Mouse (Mus musculus): Measurements from ENCODE around the gene Mrps23. TPM values are rescaled to one million over a fixed set of nuclear protein-coding genes. Genes with fewer than 3 reads are reported as not detected.
"Not testable (repeated sequence)": the region's sequence is repeated elsewhere in the genome, so short reads cannot be mapped to it uniquely, and the experiment has no call there.

Mrps23 gene
- polyA plus RNA-seq, 1 experiment from 2014 or later, result 62.4 TPM

DNA sequence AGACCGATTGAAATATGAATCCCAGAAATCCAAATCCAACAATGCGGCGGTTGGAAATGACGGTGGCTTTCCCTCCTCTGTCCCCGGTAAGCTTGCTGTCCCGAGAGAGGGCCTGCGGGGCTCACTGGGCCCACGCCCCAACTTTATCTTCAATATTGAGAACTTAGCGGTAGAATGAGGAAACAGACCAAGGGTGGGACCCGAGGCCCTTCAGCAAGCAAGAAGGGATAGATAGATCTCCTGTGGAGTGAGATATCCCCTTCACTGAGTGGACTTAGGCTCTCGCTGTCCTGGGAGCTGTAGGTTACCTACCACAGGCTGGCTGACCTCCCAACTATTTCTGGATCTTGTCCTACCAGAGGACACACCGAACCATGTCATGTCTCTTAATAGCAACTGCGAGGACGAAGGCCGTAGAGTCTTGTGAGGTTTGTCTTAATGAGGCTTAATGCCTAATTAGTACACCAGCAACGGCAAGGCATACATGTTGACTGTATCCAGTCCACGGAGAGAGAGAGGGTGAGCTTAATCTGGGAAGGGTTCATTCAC lies 19.5 kb upstream of the Mrps23 start:
- H3K9ac ChIP-seq, result no peak overlapping the region
- ATAC-seq (replicated peaks), result no peak
- H3K4me2 ChIP-seq, result no peak overlapping the region
- H3K36me3 ChIP-seq (replicated peaks), result peaks cover 11% of the 10 kb centered on the region; the same call in 1 of the 2 replicates
- no peak overlapping the region for H3K27ac ChIP-seq
- WGBS, result 81% methylated on average over 17 of the region's 17 CpGs
- no peaks in the 10 kb centered on the region for H3K9me3 ChIP-seq
- H3K27me3 ChIP-seq (replicated peaks), result no peaks in the 10 kb centered on the region
- H3K4me1 ChIP-seq, result peaks cover 40% of the 10 kb centered on the region
- H3K4me3 ChIP-seq, result no peak overlapping the region

DNA sequence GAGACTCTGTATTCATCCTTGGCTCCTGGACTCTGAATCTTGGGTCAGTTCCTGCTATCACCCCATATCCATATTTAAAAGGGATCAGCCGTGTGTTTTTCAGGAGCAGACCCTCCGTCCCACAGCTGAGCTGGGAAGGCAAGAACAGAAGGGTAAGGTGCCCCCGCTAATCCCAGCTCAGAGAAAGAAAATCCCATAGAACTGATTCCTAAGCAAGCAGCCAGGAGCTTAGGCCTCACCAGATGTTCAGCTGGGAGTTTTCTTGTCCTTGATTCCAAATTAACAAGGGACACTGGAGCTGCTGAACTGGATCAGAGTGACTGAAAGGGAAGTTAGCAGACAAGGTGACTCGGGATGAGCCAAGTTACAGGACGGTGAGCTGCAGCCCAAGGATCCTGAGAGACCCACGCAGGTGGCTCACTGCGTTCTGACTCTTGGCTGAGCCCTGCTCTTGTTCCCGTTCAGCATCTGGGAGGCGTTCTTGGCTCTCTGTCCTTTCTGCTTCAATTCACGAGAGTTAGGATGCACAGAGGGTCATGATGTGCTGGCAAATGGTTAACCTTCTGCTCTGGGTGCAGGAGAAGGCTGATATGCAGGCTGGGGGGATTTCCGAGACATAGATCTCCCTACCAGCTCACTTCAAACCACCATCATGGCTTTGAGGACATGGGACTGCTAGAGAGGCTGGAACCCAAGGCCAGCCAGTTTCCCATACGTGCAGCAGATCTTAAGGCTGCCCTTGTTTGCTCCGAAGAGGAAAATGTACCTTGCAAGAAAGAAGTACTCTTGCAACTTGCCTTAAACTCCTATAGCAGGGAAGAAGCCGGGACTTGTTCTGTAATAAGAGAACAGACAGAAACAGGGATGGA lies 17.9 kb upstream of the Mrps23 start:
- no peaks in the 10 kb centered on the region; the same call in 1 of the 2 replicates for H3K27me3 ChIP-seq (replicated peaks)
- no peaks in the 10 kb centered on the region for H3K9me3 ChIP-seq
- peaks cover 11% of the 10 kb centered on the region; the same call in 1 of the 2 replicates for H3K36me3 ChIP-seq (replicated peaks)
- H3K9ac ChIP-seq, result no peak overlapping the region
- H3K4me2 ChIP-seq, result no peak overlapping the region
- H3K4me1 ChIP-seq, result peaks cover 24% of the 10 kb centered on the region
- no peak for ATAC-seq (replicated peaks)
- 0 out of 2 replicates have a peak overlapping the region, but pooled peaks have one; percentile 8 for H3K27ac ChIP-seq
- 45% methylated on average over 14 of the region's 14 CpGs for WGBS
- H3K4me3 ChIP-seq, result no peak overlapping the region

DNA sequence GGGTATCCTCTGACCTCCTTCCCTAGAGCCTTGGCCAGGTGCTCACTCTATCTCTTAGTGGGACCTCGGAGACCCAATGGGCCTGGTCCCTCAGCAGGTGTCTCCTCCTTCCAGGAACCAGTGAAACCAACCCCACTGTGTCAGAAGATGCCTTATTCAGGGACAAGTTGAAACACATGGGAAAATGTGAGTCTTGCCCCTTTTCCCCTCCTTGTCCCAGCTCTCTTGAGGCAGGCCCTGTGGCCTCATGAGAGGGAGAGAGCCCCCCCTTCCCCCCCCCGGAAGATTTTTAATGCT lies 17.3 kb upstream of the Mrps23 start:
- no peak for ATAC-seq (replicated peaks)
- no peak overlapping the region; the same call in 1 of the 2 replicates for H3K27ac ChIP-seq
- peak overlapping the region; percentile 44; the same call in 1 of the 2 replicates for H3K4me2 ChIP-seq
- peaks cover 5% of the 10 kb centered on the region for H3K27me3 ChIP-seq (replicated peaks)
- H3K4me3 ChIP-seq, result no peak overlapping the region
- no peaks in the 10 kb centered on the region for H3K9me3 ChIP-seq
- peaks cover 21% of the 10 kb centered on the region for H3K4me1 ChIP-seq
- 0 out of 2 replicates have a peak overlapping the region, but pooled peaks have one; percentile 32 for H3K9ac ChIP-seq
- peaks cover 11% of the 10 kb centered on the region; the same call in 1 of the 2 replicates for H3K36me3 ChIP-seq (replicated peaks)
- WGBS, result 33% methylated on average over 2 of the region's 2 CpGs

DNA sequence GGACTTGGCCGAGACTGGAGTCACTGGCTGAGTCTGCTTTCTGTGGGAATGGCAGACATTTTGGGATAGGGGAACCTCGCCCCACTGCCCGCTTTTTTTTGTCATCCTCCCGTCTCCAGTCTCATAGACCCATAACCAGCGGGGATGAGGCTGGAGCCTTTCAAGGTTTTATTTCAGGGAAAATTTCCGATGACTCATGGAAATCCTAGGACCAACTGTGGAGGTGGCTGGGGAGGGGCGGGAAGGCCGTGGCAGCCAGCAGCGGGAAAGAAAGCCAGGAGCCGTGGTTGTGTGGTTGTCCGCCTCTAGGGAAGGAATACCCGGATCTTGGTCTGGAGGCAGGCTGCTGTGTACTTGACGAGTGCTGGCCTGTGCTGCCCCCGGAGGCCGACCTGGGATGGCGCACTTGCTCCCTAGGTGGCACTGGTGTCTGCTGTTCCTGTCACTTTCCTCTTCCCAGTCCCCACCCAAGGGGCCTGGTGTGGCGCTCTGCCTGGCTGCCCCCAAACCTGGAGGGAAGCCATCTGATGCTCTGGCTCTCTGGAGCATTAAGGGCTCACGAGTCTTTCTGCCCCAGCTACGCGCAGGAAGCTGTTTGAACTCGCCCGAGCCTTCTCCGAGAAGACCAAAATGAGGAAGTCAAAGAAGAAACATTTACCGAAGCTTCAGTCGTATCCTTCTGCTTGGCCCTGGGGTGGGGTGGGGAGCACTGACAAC lies 16.6 kb upstream of the Mrps23 start:
- Histone ChIP-seq H3K9ac (peak overlapping the region; percentile 32), H3K36me3 (replicated peaks) (peaks cover 11% of the 10 kb centered on the region; the same call in 1 of the 2 replicates), H3K4me2 (peak overlapping the region; percentile 44), H3K9me3 (no peaks in the 10 kb centered on the region), H3K27me3 (replicated peaks) (peaks cover 12% of the 10 kb centered on the region), H3K4me1 (peaks cover 21% of the 10 kb centered on the region), H3K27ac (peak overlapping the region; percentile 78), H3K4me3 (peak overlapping the region; percentile 16; the same call in 1 of the 2 replicates)
- peak; percentile 92 for ATAC-seq (replicated peaks)
- WGBS, result 9% methylated on average over 25 of the region's 25 CpGs

DNA sequence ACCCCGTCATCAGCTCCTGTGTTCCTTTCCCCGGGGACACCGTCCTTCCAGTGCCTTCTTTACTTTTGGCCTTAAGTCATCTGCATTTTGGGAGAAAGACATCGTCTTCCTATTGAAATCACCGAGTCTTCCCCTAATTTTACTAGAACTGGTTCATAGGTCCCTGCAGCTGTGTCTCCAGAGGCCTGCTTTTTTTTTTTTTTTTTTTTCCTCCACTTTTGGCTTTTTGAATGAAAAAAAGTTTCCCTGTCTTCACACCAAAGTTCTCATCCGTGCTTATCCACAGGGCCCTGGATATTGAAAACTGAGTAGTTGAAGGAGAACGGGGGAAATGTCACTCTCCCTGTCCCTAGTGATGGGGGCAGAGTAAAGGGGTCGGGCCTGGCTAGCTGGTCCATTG lies 16.0 kb upstream of the Mrps23 start:
- no peak overlapping the region for H3K27ac ChIP-seq
- no peak overlapping the region for H3K4me2 ChIP-seq
- 54% methylated on average over 8 of the region's 8 CpGs for WGBS
- H3K4me1 ChIP-seq, result peaks cover 21% of the 10 kb centered on the region
- no peak for ATAC-seq (replicated peaks)
- no peaks in the 10 kb centered on the region for H3K9me3 ChIP-seq
- peaks cover 18% of the 10 kb centered on the region for H3K27me3 ChIP-seq (replicated peaks)
- no peak overlapping the region for H3K9ac ChIP-seq
- peaks cover 5% of the 10 kb centered on the region; the same call in 1 of the 2 replicates for H3K36me3 ChIP-seq (replicated peaks)
- H3K4me3 ChIP-seq, result no peak overlapping the region

DNA sequence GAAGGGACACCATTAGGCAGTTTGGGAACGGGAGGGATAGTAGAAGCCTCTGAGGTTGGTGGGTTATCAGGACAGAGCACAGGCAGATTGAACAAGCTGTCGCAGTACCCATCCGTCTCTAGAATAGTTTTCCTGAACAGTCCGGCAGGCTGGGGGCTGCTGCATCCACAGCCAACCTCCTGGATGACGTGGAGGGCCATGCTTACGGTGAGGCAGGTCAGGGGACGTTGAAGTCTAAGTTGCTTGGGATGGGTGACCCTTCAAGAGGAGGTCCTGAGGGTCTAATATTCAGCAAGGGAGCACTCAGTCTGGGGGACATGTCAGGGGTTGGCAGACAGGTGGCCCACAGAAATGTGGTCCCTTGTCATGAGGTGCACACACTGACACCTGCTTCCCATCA lies 15.6 kb upstream of the Mrps23 start:
- no peak for ATAC-seq (replicated peaks)
- Histone ChIP-seq H3K4me2 (no peak overlapping the region), H3K4me3 (no peak overlapping the region), H3K9ac (no peak overlapping the region), H3K27me3 (replicated peaks) (peaks cover 23% of the 10 kb centered on the region), H3K9me3 (no peaks in the 10 kb centered on the region), H3K27ac (no peak overlapping the region), H3K4me1 (peaks cover 25% of the 10 kb centered on the region), H3K36me3 (replicated peaks) (peaks cover under 1% of the 10 kb centered on the region; the same call in 1 of the 2 replicates)
- 91% methylated on average over 7 of the region's 7 CpGs for WGBS

DNA sequence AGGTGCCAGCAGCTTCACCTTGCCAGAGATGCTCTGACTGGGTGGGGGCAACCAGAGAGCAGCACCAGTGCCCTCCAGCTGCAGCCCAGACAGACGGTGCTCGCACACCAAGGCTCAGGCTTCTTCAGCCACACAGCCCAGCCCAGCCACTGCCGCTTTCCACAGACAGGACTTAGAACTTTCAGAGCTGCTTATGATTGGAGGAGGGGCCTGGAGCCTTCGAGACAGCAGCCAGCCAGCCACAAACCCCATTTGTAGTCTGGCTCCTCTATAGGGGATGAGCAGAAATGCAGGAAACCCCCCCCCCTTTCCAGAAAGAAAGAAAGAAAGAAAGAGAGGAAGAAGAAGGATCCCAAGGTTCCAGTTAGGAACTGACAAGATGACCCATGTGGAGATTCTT lies 11.6 kb upstream of the Mrps23 start:
- 24% methylated on average over 4 of the region's 4 CpGs for WGBS
- Histone ChIP-seq H3K4me3 (no peak overlapping the region), H3K4me2 (no peak overlapping the region), H3K36me3 (replicated peaks) (no peaks in the 10 kb centered on the region), H3K9ac (no peak overlapping the region), H3K27me3 (replicated peaks) (peaks cover 28% of the 10 kb centered on the region), H3K27ac (no peak overlapping the region), H3K9me3 (no peaks in the 10 kb centered on the region), H3K4me1 (peaks cover 10% of the 10 kb centered on the region)
- no peak for ATAC-seq (replicated peaks)

DNA sequence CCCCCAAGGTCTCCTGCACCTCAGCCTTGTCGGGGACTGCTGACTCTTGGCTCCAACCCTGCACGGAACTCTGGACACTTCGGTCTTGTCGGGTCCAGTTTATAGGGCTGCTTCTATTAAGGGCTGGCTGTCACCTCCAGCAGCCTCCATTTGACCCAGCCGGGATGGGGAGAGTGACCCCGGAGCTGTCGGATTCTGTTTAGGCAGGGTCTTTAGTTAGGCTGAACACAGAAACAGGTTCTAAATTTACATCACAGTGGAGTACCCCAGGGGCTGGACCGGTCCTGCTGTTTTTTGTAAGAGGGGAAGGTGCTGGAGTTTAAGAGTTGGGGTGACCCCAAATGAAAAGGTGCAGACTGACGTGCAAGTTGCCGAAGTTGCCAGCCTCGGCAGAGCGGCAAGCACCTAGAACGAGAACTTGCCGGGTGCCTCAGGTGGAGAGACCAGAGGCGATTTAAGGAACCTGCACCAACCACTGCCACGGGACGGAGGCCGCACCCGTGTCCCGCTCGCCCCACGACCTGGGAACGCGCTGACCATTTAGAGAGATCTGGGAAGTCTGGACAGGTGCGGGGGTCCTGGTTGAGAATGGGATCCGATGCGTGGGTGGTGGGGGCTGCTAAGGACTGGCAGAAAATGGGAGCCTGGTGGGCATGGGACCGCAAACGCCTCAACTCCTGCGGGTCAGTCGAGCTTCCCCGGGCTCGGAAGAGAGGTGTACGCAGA lies 10.9 kb upstream of the Mrps23 start:
- no peaks in the 10 kb centered on the region for H3K9me3 ChIP-seq
- no peak overlapping the region for H3K4me2 ChIP-seq
- peaks cover 28% of the 10 kb centered on the region for H3K27me3 ChIP-seq (replicated peaks)
- H3K4me1 ChIP-seq, result peaks cover 5% of the 10 kb centered on the region; the same call in 1 of the 2 replicates
- WGBS, result 10% methylated on average over 34 of the region's 34 CpGs
- H3K36me3 ChIP-seq (replicated peaks), result no peaks in the 10 kb centered on the region
- H3K9ac ChIP-seq, result no peak overlapping the region
- no peak overlapping the region for H3K4me3 ChIP-seq
- ATAC-seq (replicated peaks), result no peak
- H3K27ac ChIP-seq, result no peak overlapping the region

DNA sequence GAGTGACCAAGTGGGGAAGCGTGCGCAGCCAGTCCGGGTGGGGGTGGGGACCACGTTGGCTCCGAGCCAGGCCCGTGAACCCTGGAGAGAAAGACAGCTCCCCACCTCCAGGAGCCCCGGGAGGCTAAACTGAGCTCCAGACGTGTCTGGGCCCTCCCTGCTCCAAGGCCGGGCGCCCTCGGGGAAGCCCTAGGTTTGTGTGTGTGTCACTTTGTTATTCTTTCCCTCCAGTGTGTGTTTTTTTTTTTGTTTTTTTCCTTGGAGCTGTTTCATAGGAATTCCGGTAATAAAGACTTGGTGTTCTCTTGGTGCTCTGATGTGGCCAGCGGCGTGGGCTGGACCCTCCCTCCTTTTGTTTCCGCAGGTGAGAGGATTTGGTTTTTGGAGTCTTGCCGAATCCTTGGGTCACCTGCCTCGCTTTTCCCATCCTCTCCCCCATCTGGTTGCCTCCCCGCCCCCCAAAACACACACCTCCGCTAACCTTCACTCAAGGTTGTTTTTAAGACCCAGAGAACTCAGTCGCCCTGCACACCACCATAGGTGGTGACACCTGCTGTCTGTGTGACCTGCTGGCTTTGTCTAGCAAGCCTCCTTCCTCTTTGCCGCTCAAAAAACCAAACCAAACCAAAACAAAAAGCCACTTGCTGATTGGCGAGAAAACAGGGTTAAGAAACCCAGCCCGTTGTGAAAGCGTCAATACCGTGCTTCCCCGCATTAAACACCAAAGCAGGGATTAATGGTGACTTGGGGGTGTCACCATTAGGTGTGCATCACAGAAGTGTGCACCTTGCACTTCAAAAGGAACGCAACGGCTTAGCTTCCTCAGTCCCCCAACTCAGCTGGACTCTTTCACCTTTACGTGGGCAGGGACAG lies 10.1 kb upstream of the Mrps23 start:
- WGBS, result 18% methylated on average over 29 of the region's 29 CpGs
- no peak overlapping the region for H3K4me2 ChIP-seq
- H3K4me3 ChIP-seq, result no peak overlapping the region

DNA sequence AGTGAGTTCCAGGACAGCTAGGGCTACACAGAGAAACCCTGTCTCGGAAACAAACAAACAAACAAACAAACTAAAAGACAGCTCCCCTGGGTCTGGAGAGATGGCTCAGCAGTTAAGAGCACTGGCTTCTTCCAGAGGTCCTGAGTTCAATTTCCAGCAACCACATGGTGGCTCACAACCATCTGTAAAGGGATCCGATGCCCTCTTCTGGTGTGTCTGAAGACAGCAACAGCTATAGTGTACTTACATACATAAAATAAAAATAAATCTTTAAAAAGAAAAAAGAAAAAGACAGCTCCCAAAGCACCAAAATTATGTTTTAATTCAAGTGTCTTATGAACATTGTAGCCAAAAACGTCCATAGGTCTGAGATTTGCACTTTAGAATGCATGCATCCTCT lies 8.5 kb upstream of the Mrps23 start:
- H3K27ac ChIP-seq; H3K4me3 ChIP-seq; H3K9ac ChIP-seq; H3K4me2 ChIP-seq; H3K4me1 ChIP-seq; H3K9me3 ChIP-seq; ATAC-seq (replicated peaks); H3K36me3 ChIP-seq (replicated peaks): not testable (repeated sequence)
- H3K27me3 ChIP-seq (replicated peaks), result peaks cover 28% of the 10 kb centered on the region
- 87% methylated on average over 3 of the region's 3 CpGs for WGBS

More for the DNA sequence above, 10.1 kb upstream of the Mrps23 start:
- no peak overlapping the region for H3K27ac ChIP-seq
- no peaks in the 10 kb centered on the region for H3K9me3 ChIP-seq
- ATAC-seq (replicated peaks), result no peak
- no peak overlapping the region for H3K9ac ChIP-seq
- H3K27me3 ChIP-seq (replicated peaks), result peaks cover 28% of the 10 kb centered on the region
- peaks cover 5% of the 10 kb centered on the region; the same call in 1 of the 2 replicates for H3K4me1 ChIP-seq
- H3K36me3 ChIP-seq (replicated peaks), result no peaks in the 10 kb centered on the region

DNA sequence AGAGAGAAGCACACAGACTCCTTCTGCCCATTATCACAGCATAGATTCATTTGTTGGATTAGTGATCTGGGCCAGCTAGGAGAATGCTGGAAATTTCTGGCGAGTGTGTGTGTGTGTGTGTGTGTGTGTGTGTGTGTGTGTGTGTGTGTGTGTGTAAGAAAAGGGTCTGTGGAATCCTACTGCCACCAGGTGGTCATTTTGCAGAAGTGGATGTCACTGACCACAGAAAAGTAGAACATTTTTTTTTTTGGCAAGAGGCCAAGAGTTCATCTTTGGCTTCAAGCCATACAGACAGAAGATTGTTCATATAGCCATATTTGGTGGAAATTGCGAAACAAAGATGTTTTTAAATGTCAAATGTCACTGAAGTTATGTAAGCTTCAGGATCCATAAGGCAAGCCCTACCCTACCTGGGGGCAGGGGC lies 7.0 kb upstream of the Mrps23 start:
- H3K36me3 ChIP-seq (replicated peaks), result no peaks in the 10 kb centered on the region
- WGBS, result 6% methylated on average over 2 of the region's 2 CpGs
- no peaks in the 10 kb centered on the region for H3K9me3 ChIP-seq
- no peak overlapping the region for H3K27ac ChIP-seq
- H3K4me2 ChIP-seq, result no peak overlapping the region
- no peak for ATAC-seq (replicated peaks)
- peaks cover 5% of the 10 kb centered on the region; the same call in 1 of the 2 replicates for H3K4me1 ChIP-seq
- H3K27me3 ChIP-seq (replicated peaks), result peaks cover 21% of the 10 kb centered on the region
- H3K9ac ChIP-seq, result no peak overlapping the region
- no peak overlapping the region for H3K4me3 ChIP-seq
